Mouse (Mus musculus) liver, embryonic 14.5 days (tissue): ENCODE results near the gene Ptprt. TPM values are rescaled to one million over a fixed set of nuclear protein-coding genes. Genes with fewer than 3 reads are reported as not detected.

Source experiments
- ATAC-seq: fragments of 200-750 bp; cut with Nextera tagmentation; 2 replicates; pipeline ENCODE4 v1.8.0; 2017; ENCODE audit warnings: moderate number of reproducible peaks, mild to moderate bottlenecking, moderate library complexity; ENCODE audit not compliant: insufficient read depth
- DNase-seq, 3 experiments: peaks; one replicate each; pipeline ENCODE4 v3.0.0-alpha.2; 2012 to 2013; ENCODE audit warnings: low read depth in 3 of 3, low spot score in 3 of 3
- H3K27ac ChIP-seq: fragments of 300-500 bp; sonication (generic); 2 replicates; pipeline ENCODE4 v1.5.1; 2014; ENCODE audit warnings: moderate library complexity, mild to moderate bottlenecking, control low read depth, inconsistent platforms
- H3K27me3 ChIP-seq: fragments of 300-500 bp; sonication (generic); 2 replicates; pipeline ENCODE4 v1.6.1; 2014; ENCODE audit warnings: mild to moderate bottlenecking, low read length, moderate library complexity; ENCODE audit not compliant: control insufficient read depth, insufficient read depth
- H3K36me3 ChIP-seq: fragments of 300-500 bp; sonication (generic); replicated peaks from 2 replicates; pipeline ENCODE4 v1.6.1; 2014; ENCODE audit warnings: low read depth; ENCODE audit not compliant: control insufficient read depth, insufficient read depth
- H3K4me1 ChIP-seq, 2 experiments: fragments of 200-500 bp in 1 of 2; fragments of 300-500 bp in 1 of 2; sonication (generic) in 1 of 2; replicated peaks; 2 replicates each; pipeline ENCODE4 v1.6.1; 2012 to 2014; ENCODE audit warnings: antibody characterized with exemption in 1 of 2, inconsistent platforms in 1 of 2, low read length in 1 of 2; ENCODE audit not compliant: control insufficient read depth in 2 of 2, insufficient read depth in 2 of 2
- H3K4me2 ChIP-seq: fragments of 300-500 bp; sonication (generic); 2 replicates; pipeline ENCODE4 v1.6.1; 2014; ENCODE audit warnings: low read depth, mild to moderate bottlenecking, control low read depth, moderate library complexity
- H3K4me3 ChIP-seq, 2 experiments: fragments of 200-500 bp in 1 of 2; fragments of 300-500 bp in 1 of 2; sonication (generic) in 1 of 2; 2 replicates each; pipeline ENCODE4 v1.5.1; 2012 to 2014; ENCODE audit warnings: low read depth in 2 of 2, low read length in 2 of 2, mild to moderate bottlenecking in 2 of 2, control low read depth in 1 of 2, inconsistent platforms in 1 of 2, moderate library complexity in 1 of 2; ENCODE audit not compliant: insufficient read depth in 1 of 2
- H3K9ac ChIP-seq: fragments of 300-500 bp; sonication (generic); replicated peaks from 2 replicates; pipeline ENCODE4 v1.6.1; 2014; ENCODE audit warnings: mild to moderate bottlenecking, control low read depth, moderate library complexity
- H3K9me3 ChIP-seq: fragments of 300-500 bp; sonication (generic); 2 replicates; pipeline ENCODE4 v1.6.1; 2016; ENCODE audit warnings: low read length, mixed read lengths; ENCODE audit not compliant: control insufficient read depth
- CTCF ChIP-seq: IDR thresholded peaks from 2 replicates; pipeline ENCODE4 v1.5.1; 2016; ENCODE audit warnings: antibody characterized with exemption, low read depth, control low read depth
- EP300 ChIP-seq: IDR thresholded peaks from 2 replicates; pipeline ENCODE4 v1.6.1; 2016; ENCODE audit warnings: antibody characterized with exemption, low read depth
- WGBS: fragments of 180-500 bp; shearing (Covaris S2); extraction: QIAGEN DNeasy Blood & Tissue Kit; methylation state at CpG from one replicate; pipeline ENCODE4 v1.1.7; 2014; ENCODE audit not compliant: insufficient replicate concordance; 5-methylcytosine and 5-hydroxymethylcytosine counted together
- polyA plus RNA-seq, 2 experiments: library from polyadenylated mRNA; depleted of rRNA in 1 of 2; stranded (reverse) in 1 of 2; unstranded in 1 of 2; fragments of >200 nt; fragmentation: Nextera tagmentation in 1 of 2; extraction: Ambion mirVana in 1 of 2; gene quantifications; 2 replicates each; pipeline versions ENCODE4 v1.2.1 to v1.2.3; 2012 to 2014

Ptprt gene
- polyA plus RNA-seq, 2 experiments = 0.07 TPM; not detected in 1

DNA sequence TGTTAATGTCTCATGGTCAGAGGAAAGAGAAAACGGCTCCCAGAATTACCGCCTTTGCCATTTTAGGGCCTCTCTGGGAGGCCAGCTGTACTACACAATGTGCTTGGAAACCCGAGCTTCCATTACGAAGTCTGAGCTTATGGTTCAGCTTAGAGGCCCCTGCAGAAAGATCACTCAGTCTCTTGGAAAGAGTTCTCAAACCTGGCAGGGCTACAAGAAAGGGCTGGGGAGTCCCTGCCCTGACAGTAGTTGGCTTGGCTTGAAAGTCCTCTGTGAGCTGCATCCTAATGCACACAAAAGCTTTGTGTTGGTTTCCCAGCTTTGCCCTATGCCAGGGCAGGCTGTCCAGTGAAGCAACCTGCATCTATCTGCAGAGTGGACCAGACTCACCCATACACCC is 269.1 kb downstream of the Ptprt start:
- Histone ChIP-seq H3K9ac (no peak overlapping the region), H3K4me3 (no peak overlapping the region), H3K27ac (no peak overlapping the region), H3K9me3 (no peaks in the 10 kb centered on the region), H3K4me1 (no peaks in the 10 kb centered on the region), H3K36me3 (no peaks in the 10 kb centered on the region), H3K4me2 (no peak overlapping the region), H3K27me3 (no peaks in the 10 kb centered on the region)
- no peak for TF ChIP-seq EP300
- no peak for TF ChIP-seq CTCF
- 61% methylated on average over 4 of the region's 4 CpGs for WGBS
- DNase-seq (no peak), ATAC-seq (no peak)

- DNase-seq = no peak
- H3K36me3 ChIP-seq = no peaks in the 10 kb centered on the region
- TF ChIP-seq CTCF = no peak
- no peak for TF ChIP-seq EP300
- H3K4me1 ChIP-seq = no peaks in the 10 kb centered on the region
- H3K9ac ChIP-seq = no peak overlapping the region
- H3K9me3 ChIP-seq = no peaks in the 10 kb centered on the region
- no peak overlapping the region for H3K27ac ChIP-seq
- WGBS = 62% methylated on average over 7 of the region's 7 CpGs
- no peak overlapping the region for H3K4me2 ChIP-seq
- no peaks in the 10 kb centered on the region for H3K27me3 ChIP-seq
- no peak overlapping the region for H3K4me3 ChIP-seq
- no peak for ATAC-seq
These were observed 283.6 kb downstream of the Ptprt start for GRCm38 (mm10) chr2:162377309-162377708.

DNA sequence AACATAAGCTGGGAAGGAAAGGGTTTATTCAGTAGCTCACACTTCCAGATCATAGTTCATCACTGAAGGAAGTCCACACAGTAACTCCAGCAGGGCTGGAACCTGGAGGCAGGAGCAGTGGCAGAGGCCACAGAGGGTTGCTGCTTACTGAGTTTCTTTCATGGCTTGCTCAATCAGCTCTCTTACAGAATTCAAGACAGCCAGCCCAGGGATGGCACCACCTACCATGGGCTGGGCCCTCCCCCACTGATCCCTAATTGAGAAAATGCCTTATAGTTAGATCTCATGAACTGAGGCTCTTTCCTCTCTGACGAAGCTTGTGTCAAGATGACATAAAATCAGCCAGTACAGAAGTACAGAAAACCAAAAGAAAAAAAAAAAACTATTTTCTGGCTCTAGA is 311.9 kb downstream of the Ptprt start:
- Histone ChIP-seq H3K9ac (no peak overlapping the region), H3K27me3 (no peaks in the 10 kb centered on the region), H3K4me2 (no peak overlapping the region), H3K4me3 (no peak overlapping the region), H3K9me3 (no peaks in the 10 kb centered on the region), H3K27ac (no peak overlapping the region), H3K36me3 (no peaks in the 10 kb centered on the region), H3K4me1 (no peaks in the 10 kb centered on the region)
- WGBS = 54% methylated on average over 1 of the region's 1 CpGs
- TF ChIP-seq EP300 (no peak), CTCF (no peak)
- ATAC-seq (no peak), DNase-seq (no peak)

- Histone ChIP-seq H3K27ac (no peak overlapping the region), H3K4me2 (no peak overlapping the region), H3K4me3 (no peak overlapping the region), H3K9me3 (no peaks in the 10 kb centered on the region), H3K36me3 (no peaks in the 10 kb centered on the region), H3K27me3 (no peaks in the 10 kb centered on the region), H3K9ac (no peak overlapping the region), H3K4me1 (no peaks in the 10 kb centered on the region)
- no peak for DNase-seq
- TF ChIP-seq EP300 (no peak), CTCF (no peak)
- no peak for ATAC-seq
- WGBS = 40% methylated on average over 2 of the region's 2 CpGs
These were observed 319.1 kb downstream of the Ptprt start for GRCm38 (mm10) chr2:162341846-162342245.

- no peak for TF ChIP-seq EP300
- TF ChIP-seq CTCF = no peak
- WGBS = 45% methylated on average over 1 of the region's 1 CpGs
- Histone ChIP-seq H3K4me2 (no peak overlapping the region), H3K36me3 (no peaks in the 10 kb centered on the region), H3K4me3 (no peak overlapping the region), H3K27ac (no peak overlapping the region), H3K4me1 (no peaks in the 10 kb centered on the region), H3K9me3 (no peaks in the 10 kb centered on the region), H3K9ac (no peak overlapping the region), H3K27me3 (no peaks in the 10 kb centered on the region)
- DNase-seq (no peak), ATAC-seq (no peak)
These were observed 320.7 kb downstream of the Ptprt start for GRCm38 (mm10) chr2:162340231-162340630.

- Histone ChIP-seq H3K4me3 (no peak overlapping the region), H3K4me2 (no peak overlapping the region), H3K4me1 (no peaks in the 10 kb centered on the region), H3K27ac (no peak overlapping the region), H3K9ac (no peak overlapping the region), H3K36me3 (no peaks in the 10 kb centered on the region), H3K27me3 (no peaks in the 10 kb centered on the region), H3K9me3 (no peaks in the 10 kb centered on the region)
- ATAC-seq = no peak
- no peak for TF ChIP-seq EP300
- TF ChIP-seq CTCF = no peak
- WGBS = 57% methylated on average over 5 of the region's 5 CpGs
- no peak for DNase-seq
These were observed 328.8 kb downstream of the Ptprt start for GRCm38 (mm10) chr2:162332066-162332683.
